Mouse (Mus musculus) liver, adult (tissue): ENCODE measurements around the gene Synpo2.

Source experiments
- GATA4 ChIP-seq: IDR thresholded peaks from 2 replicates; pipeline ENCODE4 v1.6.1; 2014; ENCODE audit warnings: mild to moderate bottlenecking, low read length; ENCODE audit not compliant: insufficient replicate concordance

Synpo2 gene

DNA sequence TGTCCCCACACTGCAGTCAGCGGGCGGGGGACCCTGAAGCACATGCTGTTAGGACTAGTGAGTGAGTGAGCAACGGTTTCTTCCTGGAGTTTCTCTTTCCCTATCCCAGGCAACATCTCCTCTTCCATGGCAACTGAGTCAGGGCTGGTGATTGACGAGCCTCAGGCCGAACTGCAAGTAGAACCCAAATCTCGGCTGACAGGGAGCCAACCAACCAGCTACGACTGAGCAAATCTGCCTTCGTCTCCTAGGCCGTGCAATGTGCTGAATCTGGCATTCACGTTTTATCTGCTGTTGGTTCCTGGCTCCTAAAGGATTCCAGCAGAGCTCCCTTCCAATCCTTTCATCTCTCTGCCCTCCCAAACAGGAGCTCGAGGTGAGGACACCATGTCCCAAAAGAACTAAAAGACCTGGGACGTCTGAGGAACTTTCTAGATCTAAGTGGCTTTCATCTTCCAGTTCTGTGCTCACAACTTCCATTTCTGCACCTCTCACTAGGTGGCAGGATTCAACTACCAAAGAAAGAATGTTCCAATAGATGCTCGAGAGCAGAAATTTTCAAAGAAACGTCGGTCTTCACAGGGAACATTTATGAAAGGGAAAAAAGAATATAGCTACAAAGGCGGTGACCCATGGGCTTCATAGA, 1.6 kb downstream of the Synpo2 start:
- TF ChIP-seq GATA4, result no peak

- TF ChIP-seq GATA4, result no peak
These were observed 4.3 kb downstream of the Synpo2 start for GRCm38 (mm10) chr3:123231639-123232038.

DNA sequence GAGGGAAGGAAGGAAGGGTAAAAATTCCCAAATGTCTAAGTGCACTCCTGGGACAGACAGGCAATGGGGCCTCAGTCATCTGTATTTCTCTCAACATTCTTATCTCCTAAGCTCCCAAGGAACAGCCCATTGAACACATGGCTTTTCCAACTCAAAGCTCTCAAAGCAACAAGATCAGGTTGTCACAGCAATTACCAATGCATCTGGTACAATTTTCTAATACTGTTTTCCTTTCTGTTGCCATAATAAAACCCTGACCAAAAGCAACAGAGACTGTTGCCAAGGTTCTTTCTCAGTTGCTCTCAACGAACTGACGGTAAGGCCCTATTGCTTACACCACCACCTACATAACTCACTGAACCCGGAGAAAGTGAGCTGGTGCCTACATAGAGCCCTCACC, 8.7 kb downstream of the Synpo2 start:
- TF ChIP-seq GATA4, result no peak

DNA sequence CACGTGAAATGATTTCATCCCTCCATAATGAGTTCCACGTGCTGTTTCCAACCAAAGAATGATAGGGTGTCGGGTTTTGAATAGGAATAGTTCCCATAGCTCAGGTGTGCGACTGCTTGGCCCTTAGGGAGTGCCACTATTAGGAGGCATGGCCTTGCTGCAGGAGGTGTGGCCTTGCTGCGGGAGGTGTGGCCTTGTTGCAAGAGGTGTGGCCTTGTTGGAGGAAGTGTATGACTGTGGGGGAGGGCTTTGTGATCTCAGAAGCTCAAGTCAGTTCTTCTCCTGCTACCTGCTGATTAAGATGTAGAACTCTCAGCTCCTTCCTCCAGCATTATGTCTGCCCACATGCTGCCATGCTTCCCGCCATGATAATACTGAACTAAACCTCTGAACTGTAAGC, 17.3 kb downstream of the Synpo2 start:
- no peak for TF ChIP-seq GATA4

- no peak for TF ChIP-seq GATA4
These were observed 27.1 kb downstream of the Synpo2 start for GRCm38 (mm10) chr3:123208891-123209290.

DNA sequence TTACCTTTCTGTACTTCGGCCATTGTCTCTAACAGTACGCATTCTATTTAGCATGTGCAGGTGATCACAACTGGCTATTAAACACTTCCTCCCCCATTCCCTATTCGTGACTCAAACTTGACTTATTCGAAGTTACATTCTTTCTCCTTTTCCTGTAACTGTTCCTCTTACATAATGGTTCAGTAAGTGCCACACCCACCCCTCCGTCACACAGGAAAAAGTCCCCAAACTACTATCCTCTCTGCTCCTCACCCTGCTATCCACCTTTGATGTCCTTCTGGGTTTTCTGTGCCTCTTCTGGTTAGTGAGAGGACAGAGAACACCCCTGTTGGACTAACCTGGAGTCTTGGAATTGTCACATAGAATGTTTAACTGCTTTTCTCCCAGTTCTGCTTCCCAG, 28.6 kb downstream of the Synpo2 start:
- no peak for TF ChIP-seq GATA4

DNA sequence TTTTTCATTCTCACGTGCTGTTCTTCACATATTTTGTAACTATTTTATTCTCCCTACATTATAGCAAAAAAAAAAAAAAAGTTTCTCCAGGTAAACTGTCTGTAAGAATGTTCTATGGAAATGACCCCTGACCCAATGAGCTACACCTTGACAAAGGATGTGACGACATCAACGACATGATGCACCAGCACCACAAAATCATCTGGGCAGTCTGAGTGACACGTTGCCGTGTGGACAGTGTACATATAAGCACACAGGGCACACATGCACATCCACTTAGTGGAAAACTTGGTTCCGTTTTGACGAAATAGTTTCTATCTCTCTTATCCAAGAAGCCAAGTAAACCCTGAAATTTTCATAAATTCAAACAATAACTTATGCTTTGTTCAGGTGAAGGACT, 30.5 kb downstream of the Synpo2 start:
- TF ChIP-seq GATA4, result no peak

GRCm38 (mm10) chr3:123205065-123205464, 30.9 kb downstream of the Synpo2 start:
- TF ChIP-seq GATA4, result no peak

- no peak for TF ChIP-seq GATA4
These were observed 31.3 kb downstream of the Synpo2 start for GRCm38 (mm10) chr3:123204658-123205057.

DNA sequence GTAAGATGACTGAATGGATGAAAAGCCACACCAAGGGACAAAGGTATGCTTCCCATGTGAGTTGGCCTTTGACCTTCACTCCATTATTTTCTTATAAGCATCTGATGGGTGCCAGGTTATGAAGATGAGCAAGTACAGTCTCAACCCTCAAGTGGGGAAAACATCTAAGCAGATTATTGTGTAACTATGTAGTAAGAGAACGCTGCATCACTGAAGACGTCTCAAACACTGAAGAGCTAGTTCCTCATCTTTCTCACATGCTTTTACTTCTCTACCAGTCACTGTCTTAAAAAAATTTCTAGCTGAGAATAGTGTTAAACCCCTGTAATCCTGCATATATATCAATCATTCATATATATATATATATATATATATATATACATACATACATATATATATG, 34.2 kb downstream of the Synpo2 start:
- TF ChIP-seq GATA4, result no peak

GRCm38 (mm10) chr3:123193740-123194139, 42.2 kb downstream of the Synpo2 start:
- TF ChIP-seq GATA4, result no peak

DNA sequence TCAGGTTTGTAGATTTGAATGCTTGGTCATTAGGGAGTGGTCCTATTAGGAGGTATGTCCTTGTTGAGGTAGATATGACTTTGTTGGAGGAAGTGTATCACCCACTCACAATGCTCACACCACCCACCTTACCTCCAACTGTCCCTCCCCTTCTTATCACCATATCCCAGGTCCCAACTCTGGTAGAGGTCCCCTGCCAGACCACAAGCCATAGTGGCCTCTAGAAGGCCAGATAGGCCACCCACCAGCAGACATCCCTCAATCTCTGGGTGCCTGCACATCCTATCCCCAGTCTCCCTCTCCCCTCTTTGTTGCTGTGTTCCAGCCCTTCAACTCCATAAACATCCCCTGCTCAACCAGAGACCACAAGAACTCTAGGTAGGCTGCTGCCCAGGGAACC, 44.3 kb downstream of the Synpo2 start:
- TF ChIP-seq GATA4, result no peak

GRCm38 (mm10) chr3:123190329-123190728, 45.6 kb downstream of the Synpo2 start:
- no peak for TF ChIP-seq GATA4

DNA sequence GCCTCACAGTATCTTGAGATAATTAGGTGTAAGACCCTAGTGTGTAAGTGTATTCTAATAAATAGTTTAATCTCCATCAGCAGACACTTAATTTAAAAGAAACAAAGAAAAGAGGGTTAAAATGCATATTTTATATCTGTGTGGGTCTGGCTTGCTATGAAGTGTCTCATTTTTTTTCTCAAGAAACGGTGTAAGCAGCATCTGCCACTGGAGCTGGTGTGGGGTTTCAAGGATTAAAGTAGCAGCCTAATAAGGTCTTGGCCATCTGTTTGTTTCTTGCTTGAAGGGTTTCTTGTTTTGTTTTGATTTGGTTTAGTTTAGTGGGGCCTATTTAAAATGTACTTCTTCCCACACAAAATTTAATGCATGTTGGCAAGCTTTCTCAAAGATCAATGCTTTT, 46.1 kb downstream of the Synpo2 start:
- no peak for TF ChIP-seq GATA4

DNA sequence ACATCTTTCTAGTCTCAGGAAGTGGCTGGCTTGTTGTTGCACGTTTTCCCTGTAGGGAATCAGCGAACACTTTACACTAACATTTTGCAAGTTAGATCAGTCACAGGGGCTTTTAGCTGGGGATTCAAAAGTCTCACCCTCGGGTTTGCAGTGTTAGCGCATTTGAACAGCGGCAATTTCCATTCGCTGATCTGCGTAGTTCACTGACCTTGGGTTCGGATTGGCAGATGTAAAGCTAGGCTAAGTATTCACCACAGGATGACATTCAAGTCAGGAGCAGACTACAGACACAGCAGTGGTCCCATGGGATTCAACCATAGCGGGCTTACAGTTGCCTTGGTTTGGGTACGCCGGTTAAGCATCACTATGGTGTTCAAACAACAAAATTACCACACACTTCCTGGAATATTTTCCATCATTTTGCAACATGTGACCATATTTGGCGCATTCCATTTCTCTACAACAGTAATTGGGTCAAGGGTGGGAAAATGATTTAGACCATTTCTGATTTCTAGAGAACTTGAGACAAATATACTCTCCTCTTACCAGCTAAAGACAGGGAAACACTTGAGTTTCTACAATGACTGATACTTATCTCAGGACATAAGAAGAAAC, 47.2 kb downstream of the Synpo2 start:
- TF ChIP-seq GATA4, result no peak

DNA sequence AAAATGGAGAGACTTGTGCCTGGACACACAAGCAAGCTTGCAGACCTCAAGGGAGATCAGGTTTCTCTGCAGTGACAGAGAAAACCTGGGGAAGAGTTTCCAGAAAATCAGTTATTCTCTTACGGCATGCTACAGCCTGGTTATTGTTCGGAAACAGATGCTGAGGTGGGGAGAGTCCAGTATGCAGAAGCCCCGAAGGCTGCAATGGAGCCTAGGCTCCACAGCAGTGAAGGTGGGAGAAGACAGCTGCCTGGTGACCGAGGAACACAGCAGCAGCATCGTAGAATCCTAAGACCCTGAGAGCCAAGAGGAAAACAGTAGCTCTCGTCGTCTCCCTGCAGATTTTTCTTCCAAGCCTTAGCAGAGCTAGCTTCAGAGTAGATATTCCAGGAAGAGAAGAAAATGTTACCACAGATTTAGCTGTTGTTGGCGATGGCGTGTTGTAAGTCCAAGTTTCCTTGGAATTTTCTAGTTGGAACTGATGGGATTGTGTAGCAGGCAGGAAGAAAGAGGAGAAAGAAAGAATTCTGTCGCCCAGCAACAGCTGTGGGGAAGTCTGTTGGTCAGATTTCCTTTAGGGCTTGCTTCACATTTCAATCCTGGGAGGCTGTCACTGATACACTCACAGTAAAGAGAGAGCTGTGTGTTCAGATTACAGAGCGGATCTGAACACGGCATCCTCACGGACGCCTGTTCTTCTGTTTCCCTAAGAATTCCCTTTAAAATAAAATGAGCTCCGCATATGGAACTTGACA, 48.4 kb downstream of the Synpo2 start:
- TF ChIP-seq GATA4, result no peak
